Mouse (Mus musculus) bone marrow macrophage, adult 2 months (primary cell): ENCODE data around the gene Rimklb.

ENCODE experiments used
- CTCF ChIP-seq: IDR thresholded peaks from 2 replicates; pipeline ENCODE4 v1.5.1; 2012; ENCODE audit warnings: low read depth, mild to moderate bottlenecking, low read length, moderate library complexity
- POLR2A ChIP-seq: IDR thresholded peaks from 2 replicates; pipeline ENCODE4 v1.6.1; 2012; ENCODE audit warnings: mild to moderate bottlenecking, low read depth, low read length, borderline replicate concordance

- TF ChIP-seq POLR2A = no peak
- no peak for TF ChIP-seq CTCF
These were observed 50.7 kb downstream of the Rimklb start for GRCm38 (mm10) chr6:122447848-122448247.
